Mouse (Mus musculus) CD4-positive naive resting alpha-beta T cell, adult 57 days (primary cell): ENCODE results near the gene Rsl24d1. TPM values are rescaled to one million over a fixed set of nuclear protein-coding genes. Genes with fewer than 3 reads are reported as not detected.

Source experiments
- total RNA-seq: library from RNA; stranded (reverse); gene quantifications from one replicate; pipeline ENCODE4 v1.2.4, GENCODE M21; 2023

Gene Rsl24d1
- total RNA-seq: 63.3 TPM

DNA sequence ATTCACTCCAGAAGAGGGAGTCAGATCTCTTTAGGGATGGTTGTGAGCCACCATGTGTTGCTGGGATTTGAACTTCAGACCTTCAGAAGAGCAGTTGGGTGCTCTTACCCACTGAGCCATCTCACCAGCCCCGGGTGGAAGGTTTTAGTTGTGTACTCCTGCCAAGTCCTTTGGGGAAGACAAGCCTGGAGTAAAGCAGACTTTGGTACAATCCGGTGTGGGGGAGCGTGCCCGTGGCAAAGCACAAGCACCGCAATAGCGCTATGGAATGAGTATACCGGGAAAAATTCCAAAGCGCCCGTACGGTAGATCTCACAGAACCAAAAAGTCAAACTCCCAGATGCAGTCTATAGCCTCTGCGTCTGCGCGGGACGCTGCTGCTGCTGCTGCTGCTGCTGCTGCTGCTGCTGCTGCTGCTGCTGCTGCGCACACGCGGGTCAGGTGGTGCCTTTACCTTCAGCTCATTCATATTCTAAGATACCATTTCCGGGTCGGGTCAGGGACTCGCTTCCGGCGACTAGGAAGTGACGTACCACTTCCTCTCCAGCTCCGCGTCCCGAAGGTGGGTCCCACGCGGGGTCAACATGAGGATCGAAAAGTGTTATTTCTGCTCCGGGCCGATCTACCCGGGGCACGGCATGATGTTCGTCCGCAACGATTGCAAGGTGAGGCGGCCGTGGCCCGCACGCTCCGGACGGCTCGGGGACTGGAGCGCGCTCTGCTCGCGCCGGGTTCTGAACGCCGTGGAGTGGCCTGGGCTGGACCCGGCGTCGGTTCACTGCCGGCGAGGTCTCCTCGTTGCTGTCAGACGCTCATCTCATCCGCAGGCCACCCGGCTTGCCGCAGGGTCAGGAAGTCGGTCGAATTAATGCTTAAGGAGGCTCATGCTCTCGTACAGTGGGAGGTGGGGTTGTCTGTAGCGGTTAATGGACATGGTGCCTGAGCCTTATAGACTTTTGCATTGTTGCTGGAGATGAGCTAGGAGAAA is at the start of gene Rsl24d1:
Gene Rsl24d1, plus strand, starts transcription at position 508 of the 988 bp plus-strand sequence.

DNA sequence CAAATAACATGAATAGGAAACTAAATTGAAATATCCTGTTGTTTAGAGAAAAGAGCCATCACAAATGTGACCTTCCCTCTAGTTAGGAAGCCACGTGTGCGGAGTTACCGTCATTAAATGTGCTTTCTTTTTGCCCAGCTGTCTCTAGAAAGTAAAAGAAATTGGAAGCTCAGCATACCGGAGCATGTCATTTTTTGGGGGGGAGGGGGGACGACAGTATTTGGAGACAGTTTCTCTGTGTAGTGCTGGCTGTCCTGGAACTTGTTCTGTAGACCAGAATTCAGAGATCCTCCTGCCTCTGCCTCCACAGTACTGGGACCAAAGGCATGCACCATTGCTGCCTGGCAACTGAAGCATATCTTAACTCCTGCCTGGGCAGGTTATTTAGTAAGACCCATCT is 11.7 kb upstream of the Rsl24d1 start, which contains the start of gene Khdc3:
Gene Khdc3, plus strand, starts transcription at position 301 of the 400 bp plus-strand sequence.

DNA sequence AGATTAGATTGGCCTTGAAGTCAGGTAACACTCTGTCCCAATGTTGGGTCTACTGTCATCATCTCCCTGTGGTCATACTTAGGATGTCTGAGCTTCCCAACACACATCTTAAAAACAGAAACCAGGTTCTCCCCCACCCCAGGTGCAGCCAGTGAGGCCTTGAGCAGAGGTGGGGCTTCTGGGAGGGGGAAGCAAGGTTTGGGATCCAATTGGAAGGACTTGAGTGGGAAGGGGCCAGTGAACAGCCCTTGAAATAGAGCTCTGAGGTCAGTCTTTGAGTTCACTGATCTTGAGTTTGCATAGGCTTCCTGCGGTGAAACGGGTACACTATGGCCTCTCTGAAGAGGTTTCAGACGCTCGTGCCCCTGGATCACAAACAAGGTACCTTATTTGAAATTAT is 11.0 kb upstream of the Rsl24d1 start, which contains the start of gene Gm20509:
Gene Gm20509, plus strand, starts transcription at position 290 of the 400 bp plus-strand sequence.

Other genes starting within 250 kb of the Rsl24d1 start
- not detected for gene Pygo1, start 187.8 kb upstream of the Rsl24d1 start, total RNA-seq
- 1.6 TPM for gene Dyx1c1, start 154.6 kb upstream of the Rsl24d1 start, total RNA-seq
- 0.50 TPM for gene Gm44503, start 154.6 kb upstream of the Rsl24d1 start, total RNA-seq
- gene Ccpg1os, start 128.0 kb upstream of the Rsl24d1 start, total RNA-seq: 11.2 TPM
- 184 TPM for gene Ccpg1, start 128.0 kb upstream of the Rsl24d1 start, total RNA-seq
- 14.2 TPM for gene Pigb, start 73.0 kb upstream of the Rsl24d1 start, total RNA-seq
- 55.2 TPM for gene Rab27a, start 68.6 kb upstream of the Rsl24d1 start, total RNA-seq
- gene Khdc3, start 11.6 kb upstream of the Rsl24d1 start, total RNA-seq: 11.1 TPM
- not detected for gene Gm20509, start 11.0 kb upstream of the Rsl24d1 start, total RNA-seq